Mouse (Mus musculus): ENCODE data around the gene Npb.
A peak's percentile ranks its signal among the peaks of the same experiment; 100 is the strongest.
"Not testable (repeated sequence)": the region's sequence is repeated elsewhere in the genome, so short reads cannot be mapped to it uniquely, and the experiment has no call there.

The Npb gene

DNA sequence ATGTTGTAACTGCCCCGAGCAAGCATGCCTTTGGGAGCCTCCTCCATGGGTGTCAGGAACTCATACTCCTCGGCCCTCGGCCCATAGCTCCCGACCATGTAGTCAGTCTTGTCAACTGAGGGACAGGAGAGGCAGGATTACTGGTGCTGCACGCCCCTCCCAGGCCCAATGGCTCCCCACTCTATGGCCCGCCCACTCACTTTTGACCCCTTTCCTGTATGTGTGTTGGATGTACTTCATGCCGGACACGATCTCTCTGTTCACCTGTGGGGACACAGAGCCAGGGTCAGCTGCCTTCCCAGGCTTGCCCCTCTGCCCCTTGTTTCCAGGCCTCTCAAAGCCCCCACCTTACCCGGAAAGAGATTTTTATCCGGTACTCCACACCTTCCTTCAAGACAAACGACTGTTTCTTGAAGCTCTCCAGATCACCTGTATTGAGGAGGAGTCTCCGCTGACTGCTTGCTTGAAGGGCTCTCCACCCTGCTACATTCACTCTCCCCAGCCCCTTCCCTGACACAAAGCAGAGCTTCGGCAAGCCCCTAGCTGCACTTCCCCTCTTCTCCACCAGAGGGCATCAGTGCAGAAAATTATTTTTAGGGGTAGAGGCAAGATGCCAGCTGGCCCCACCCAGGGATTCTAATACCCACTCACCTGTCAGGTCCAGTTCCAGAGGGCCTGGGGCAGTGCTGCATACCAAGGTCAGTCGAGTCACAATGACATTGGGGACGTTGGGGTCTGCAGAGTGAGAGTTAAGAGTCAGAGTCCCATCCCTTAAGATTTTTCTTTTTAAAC, 28.8 kb upstream of the Npb start:
- peak; percentile 77 to 85 for DNase-seq (ENCODE audit: low spot score in 2 of 2)

DNA sequence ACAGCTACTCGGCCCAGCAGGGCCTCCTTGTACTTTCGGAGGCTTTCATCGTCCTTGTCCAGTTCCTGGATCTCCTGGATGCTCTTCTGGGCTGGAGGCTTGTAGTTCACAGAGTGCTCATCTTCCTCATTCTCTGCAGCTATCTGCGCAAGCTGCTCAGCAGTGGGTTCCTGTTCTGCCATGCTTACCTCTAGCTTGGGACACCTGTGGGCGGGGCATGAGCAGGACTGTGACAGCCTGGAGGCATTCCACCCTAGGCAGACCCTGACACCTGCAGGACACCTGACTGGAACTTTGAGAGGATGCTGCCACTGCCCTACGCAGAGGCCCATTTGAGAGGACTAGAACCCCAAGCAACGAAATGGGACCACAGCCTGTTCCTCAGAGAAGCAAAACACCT, 28.1 kb upstream of the Npb start:
- DNase-seq (ENCODE audit: low spot score in 2 of 2) = peak in 1 of 2 experiments; percentile 27

DNA sequence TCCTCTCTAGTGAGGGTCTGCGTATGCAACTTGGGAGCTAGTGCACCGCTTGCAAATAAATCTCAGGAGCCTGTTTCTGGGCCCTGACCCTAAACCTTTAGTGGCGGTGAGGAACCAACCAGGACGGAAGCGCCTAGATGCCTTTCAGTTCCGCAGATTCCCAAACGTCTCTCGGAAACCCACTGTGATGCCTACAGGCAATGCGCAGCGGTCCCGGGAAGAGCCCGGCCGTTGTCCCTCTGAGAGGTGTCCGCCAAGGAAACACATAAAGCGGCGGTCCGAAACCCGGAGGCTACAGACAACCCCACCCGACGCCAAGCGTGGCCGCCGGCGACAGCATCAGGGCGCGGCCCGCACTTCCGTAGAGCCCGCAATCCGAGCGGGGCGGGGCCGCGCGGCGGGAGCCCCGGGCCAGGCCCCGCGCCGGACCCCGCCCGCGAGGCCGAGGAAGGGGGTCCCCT, 27.4 kb upstream of the Npb start:
- DNase-seq (ENCODE audit: low spot score in 2 of 2) = peak; percentile 31 to 38

DNA sequence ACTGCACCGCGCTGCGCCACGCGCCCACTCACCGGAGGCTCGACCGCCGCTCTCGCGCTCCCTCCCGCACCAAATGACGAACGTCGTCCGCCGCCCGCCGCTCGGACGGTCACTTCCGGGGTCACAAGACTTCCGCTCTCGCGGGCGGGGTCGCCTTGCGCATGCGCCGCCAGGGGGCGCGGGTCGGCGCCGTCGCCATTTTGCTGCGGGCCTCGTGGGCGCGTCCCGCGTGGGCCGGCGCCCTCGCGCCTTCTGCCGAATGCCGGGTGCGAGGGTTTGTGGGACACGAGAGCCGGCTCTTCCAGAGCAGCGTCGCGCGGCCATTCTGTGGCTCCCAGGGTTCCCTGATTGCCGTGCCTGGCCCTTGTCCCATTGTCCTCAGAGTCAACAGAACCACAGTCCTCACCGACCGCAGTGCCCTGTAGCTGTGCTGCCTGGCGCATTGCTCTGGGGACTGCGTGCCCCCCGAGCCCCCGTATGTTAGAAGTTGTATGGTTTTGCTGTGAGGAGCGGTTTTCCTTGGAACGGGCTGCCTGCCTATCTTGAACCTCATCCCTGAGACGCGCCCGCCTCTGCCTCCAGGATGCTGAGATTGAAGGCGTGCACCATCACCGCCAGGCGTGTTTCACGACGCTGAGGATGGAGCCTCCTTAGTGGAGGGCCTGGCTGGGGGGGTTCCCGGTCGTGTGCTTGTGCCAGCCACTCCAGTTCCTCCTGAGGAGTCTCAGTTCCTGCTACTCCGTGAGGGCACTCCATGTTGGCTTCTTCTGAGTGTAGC, 26.6 kb upstream of the Npb start, which contains the start of gene Arhgdia:
Gene Arhgdia (minus strand): TSS at position 135 of the 778 bp plus-strand sequence.
- DNase-seq (ENCODE audit: low spot score in 2 of 2) = peak; percentile 84 to 87

DNA sequence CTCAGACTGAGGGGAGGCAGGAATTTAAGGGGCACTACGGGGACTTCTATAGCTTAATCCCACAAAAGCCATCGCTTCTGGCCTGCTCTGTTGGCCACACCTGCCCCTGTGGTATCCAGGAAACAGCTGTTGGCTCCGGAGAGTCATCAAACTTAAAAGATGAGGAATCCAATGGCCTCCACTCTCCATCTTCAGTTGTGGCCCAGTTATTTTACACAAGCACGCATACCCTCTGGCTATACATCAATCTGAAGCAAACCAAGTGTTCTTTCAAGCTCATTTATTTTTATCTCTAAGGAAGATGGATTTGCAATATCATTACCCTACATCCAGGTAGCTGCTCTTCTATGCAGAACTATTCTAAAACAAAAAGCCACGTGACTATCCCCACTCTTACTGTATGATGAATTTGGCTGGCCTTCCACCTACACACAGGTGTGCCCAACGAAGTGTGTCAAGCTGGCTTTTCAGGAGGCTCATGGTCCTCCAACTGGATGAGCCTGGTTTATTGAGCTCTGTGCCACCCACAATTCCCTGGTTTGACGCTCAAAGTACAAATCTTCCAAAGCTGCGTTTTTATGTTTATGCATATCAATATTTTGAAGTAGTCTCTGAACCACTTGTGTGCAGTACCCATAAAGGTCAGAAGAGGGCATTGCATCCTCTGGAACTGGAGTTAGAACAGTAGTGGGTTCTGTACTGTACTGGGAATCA, 25.9 kb upstream of the Npb start:
- peak; percentile 56 to 69 for DNase-seq (ENCODE audit: low spot score in 2 of 2)

DNA sequence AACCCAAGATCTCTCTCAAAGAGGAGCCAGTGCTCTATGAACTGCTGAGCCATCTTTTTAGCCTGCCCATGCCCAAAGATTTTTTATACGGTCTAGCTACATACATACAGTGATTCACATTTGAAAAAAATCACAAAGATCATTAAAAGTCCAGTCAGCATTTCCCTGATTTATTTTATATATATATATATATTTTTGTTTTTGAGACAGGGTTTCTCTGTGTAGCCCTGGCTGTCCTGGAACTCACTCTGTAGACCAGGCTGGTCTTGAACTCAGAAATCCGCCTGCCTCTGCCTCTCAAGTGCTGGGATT, 25.3 kb upstream of the Npb start:
- not testable (repeated sequence) for DNase-seq (ENCODE audit: low spot score in 2 of 2)

DNA sequence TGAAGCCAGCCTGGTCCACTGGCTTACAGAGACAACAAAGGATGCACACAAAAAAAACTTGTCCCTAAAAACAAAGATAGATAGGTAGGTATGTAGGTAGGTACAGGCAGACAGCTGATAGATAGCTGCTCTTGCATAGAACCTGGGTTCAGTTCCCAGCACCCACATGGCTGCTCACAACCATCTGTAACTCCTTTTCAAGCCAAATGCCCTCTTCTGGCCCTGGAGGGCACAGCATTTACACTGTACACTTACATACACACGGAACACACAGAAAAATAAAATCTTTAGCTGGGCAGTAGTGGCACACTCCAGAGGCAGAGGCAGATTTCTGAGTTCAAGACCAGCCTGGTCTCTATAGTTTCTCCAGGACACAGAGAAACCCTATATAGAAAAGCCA, 24.3 kb upstream of the Npb start:
- no peak for DNase-seq (ENCODE audit: low spot score in 2 of 2)

DNA sequence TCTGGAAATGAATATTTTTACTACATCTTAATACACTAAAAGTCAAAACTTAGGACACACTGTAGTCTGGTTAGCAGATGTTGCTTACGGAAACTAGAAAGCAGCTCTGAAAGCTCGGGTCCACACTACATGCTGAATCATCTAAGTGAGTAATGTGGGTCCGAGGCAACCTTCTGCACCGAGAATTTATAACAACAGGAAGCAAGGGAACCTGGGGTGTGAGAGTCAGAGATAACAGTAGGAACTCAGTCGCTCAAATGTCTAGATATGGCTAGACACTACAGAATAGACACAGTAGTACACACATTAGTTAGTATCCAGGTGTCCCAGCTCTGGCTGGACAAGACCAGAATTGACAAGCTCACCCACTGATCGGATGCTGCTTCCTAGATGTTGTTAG, 19.7 kb upstream of the Npb start:
- no peak for DNase-seq (ENCODE audit: low spot score in 2 of 2)

DNA sequence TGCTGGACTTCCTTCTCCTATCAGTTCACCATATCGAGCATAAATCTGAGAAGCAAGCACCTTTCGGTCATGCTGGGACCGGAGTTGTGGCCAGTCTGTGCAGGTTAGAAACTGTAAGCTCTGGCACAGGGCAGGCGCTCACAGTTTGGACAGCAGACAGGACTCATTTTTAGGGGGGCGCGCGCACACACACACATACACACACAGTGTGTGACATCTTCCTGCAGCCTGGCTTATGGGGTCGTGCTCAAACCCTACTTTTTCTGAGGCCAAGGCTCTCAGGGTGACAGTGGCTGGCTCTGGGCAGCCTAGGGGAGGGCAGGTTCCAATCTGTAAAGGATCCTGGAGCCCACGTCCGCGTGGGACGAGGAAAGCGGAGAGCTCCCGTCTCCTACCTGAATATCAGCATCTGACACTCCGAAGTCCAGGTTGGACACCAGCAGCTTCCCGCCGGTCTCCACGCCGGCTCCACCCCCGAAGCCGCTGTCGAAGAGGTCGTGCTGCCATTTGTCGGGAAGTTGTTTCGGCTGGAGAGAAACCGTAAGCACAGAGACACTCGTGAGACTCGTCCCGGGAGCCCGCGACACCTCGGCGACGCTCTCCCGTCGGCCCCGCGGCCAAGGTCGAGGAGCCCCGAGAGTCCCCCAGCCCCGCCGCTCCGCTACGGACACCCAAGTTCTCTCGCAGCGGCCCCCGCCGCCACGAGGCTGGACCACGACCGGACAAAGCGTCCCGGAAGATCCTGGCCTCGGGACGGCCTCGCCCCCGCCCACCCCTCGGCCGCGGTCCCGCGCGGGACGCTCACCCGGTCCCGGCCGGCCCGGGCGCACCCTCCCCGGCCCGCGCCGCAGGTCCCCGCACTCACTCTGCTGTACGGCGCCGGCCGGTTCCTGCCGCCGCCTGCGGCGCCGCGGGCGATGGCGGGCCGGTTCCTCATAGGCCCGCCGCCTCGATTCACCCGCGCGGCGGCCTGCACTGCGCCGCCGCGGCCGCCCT, 10.7 kb upstream of the Npb start:
- no peak for DNase-seq (ENCODE audit: low spot score in 2 of 2)

DNA sequence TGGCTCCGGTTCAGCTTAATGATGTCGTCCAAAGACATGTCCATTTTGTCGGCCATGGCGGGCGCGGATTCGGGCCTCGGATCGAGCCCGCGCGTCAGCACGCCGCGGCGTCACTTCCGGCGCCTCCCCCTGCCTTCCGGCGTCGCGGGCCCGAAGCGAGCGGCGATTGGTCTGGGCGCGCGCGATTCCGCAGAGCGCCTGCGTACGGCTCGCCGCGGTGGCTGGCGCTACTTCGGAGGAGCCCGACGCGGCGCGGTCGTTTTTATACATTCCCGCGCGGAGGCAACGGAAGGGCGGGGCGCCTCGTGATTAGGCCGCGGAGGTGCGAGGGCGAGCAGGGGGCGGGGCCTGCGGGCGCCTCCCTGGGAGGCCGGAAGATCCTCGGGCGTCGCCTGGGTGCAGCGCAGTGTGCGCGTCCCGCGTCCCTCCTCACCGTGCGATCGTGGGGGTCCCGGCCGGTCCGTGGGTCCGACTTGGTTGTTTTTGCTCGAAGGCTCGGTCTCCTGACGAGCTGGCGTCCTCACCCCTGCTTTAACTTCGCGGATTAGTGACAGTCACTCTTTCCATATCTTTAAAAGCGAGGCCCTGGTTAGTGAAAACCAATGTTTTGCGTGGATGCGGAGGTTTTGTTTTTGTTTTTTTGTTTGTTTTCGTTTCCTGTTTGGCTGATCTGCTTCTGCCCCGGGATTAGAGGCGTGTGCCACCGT, 9.8 kb upstream of the Npb start, which contains the start of the genes Alyref and Anapc11:
Gene Alyref (minus strand): TSS at position 83 of the 707 bp plus-strand sequence.
Gene Anapc11 (plus strand): TSS at position 139 of the 707 bp plus-strand sequence.
- DNase-seq (ENCODE audit: low spot score in 2 of 2) = peak; percentile 90 to 93

DNA sequence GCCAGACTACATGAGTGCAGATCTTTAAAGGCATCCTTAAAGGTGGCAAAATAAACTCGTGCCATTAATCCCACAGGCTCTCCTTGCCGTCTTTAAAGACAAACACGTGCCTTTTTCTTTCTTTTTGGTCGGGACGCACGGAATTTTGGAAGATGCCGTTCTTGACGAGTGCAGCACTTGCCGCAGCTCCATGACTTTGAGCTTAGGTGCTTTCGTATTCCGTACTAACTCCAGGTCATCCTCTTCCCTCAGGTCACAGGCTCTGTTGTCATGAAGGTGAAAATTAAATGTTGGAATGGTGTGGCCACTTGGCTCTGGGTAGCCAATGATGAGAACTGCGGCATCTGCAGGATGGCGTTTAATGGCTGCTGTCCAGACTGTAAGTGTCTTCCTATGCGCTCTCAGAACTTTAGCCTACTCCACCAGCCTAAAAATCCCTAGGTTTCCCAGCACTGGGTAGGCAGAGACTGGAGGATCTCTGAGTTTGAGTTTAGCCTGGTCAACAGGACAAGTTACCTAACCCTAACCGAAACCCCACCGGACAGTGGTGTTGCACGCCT, 9.2 kb upstream of the Npb start:
- no peak for DNase-seq (ENCODE audit: low spot score in 2 of 2)

DNA sequence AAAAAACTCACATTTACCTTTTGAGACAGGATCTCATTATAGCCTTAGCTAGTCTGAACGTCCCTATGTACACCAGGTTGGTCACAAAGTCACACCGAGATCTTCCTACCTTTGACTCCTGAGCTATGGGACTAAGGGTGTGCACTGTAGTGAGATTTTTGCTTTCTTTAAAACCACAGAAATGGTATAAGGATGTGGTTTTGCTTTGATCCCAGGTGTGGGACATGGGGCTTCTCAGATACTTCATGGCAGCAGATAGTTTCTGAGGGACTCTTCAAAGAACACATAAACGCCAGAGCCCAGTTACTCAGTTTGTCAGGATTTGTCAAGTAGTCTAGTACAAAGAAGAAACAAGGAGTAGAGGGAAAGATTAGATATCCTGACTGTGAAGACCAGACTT, 7.6 kb upstream of the Npb start:
- DNase-seq (ENCODE audit: low spot score in 2 of 2) = no peak

DNA sequence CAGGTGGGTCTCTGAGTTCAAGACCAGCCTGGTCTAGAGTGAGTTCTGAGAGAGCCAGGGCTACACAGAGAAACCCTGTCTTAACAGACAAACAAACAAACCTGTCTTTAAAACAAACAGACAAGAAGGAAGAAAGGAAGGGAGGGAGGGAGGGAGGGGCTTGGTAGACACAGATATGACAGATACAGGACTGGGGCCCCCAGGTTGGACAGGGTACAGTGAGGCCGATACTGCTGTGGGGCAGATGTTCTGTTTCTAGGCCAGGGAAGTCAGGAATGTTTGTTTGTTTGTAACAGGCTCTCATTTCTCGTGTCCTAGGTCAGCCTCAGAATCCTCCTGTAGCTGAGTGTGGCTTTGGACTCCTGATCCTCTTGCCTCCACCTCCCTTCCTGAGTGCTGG, 4.7 kb upstream of the Npb start:
- DNase-seq (ENCODE audit: low spot score in 2 of 2) = no peak

DNA sequence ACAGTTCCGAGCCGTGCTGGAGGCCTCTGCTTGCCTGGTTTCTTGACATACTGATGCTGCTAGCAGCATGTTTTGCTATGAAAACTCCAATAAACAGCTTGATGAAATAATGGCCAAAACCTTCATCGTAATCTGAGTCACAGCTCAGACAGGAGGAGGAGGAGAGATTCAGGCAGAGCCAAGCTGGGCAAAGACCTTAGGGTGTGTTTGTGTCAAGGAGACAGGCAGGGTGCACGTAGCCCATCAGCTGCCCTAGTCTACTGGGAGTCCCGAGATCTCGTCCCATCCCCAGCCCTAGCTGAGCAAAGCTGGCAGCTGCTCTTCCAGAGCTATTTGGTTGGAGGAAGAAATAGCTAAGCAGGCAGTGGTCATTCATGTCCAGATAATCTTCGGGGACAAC, 2.6 kb upstream of the Npb start:
- DNase-seq (ENCODE audit: low spot score in 2 of 2) = no peak

DNA sequence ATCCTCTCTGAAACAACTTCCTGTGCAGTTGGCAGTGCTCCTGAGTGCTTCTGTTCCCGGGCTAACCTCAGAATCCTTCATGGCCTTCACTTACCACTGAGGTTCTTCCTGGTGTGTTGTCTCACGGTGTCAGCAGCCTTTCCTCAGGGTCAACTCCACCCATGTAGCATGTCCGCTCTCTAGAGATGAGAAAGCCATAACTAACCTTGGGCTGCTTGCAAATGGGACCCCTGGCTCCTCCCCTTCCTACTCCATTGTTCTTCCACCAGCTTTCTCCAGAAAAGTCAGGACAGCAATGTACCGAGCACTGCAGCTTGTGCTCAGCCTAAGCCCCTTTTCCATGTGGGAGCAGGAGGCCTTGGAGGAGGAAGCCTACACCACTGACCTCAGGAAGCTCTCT, 1.5 kb upstream of the Npb start:
- no peak for DNase-seq (ENCODE audit: low spot score in 2 of 2)

DNA sequence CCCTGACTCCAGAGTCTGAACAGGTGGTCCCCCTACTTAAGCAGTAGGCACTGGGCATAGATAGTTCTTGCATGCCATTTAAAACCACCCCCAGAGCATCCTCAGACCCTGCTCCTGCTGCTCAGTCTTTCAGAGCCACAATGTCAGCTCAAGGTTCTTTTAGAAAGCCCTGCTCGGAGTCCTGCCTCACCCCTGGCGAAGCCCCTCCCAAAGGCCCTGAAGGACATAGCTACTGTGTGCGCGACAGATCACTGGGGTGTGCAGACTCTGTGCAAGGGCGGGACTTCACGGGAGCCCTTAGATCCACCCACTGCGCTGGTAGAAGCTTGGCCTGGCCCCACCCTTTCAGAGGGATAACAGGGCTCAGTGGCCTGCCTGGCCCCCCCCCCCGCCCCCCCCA, 973 bp downstream of the Npb start:
- DNase-seq (ENCODE audit: low spot score in 2 of 2) = no peak

DNA sequence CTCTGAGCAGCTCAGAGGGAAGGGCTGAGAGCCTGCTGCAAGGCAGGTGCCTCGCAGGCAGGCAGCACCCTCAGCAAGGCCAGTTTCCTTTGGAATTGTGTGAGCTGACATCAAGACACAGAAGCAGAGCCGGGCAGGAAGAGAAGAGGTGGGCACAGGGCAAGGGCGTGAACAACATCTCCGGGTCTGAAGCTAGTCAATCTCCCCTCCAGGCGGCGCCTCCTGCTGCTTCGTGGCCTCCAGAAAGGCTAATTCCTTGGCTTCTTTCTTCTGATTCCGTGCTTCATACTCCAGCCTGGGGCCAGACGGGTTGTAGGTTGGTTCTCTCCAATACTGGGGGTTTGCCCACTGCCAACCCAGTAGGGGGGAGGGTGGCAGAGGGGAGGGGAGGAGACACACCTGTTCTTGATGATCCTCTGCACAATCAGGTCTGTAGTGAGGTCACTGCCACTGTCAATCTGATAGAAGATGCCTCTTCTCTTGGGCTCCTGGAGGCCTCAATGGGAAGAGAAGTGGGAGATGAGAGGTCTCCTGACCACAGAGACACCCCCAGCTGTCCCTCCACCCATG, 2.3 kb downstream of the Npb start:
- no peak for DNase-seq (ENCODE audit: low spot score in 2 of 2)

DNA sequence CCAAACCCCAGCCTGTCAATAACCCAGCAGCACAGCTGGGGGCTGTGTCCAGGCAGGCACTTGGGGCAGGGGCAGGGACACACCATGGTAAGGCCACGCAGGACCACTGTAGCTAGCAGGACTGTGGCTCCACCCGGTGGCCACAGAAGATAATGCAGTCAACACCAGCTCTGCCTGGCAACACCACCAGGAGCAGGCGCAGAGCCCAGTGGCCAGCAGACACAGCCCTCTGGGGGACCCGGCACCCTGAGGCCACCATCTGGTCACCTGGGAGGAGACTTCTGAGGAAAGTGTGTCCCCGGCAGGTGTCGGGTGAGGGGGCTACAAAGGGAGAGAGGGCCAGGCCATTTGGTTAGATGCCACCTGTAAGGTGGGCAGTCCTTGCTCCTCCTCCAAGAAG, 4.5 kb downstream of the Npb start:
- DNase-seq (ENCODE audit: low spot score in 2 of 2) = peak; percentile 62 to 74

DNA sequence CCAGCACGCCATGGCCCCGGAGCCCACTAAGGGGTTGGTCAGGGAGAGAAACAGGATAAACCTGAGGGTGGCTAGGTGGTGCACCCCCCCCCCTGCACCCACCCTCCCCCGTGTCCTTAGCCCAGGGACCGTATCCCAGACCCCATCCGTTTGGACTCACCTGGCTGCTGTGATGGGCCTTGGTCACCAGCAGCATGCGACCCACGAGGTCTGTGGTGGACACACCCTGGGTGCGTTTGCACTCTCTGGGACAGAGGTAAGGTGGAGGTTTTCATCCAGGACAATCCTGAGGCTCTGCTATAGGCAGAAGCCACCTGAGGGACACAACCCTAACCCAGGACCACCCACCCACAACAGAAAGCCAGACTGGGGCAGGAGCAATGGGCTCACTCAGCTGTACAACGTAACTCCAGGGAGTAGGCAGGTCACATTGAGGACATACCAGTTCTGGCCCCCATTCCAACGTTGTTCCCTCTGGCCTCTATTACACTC, 5.2 kb downstream of the Npb start:
- DNase-seq (ENCODE audit: low spot score in 2 of 2) = no peak

DNA sequence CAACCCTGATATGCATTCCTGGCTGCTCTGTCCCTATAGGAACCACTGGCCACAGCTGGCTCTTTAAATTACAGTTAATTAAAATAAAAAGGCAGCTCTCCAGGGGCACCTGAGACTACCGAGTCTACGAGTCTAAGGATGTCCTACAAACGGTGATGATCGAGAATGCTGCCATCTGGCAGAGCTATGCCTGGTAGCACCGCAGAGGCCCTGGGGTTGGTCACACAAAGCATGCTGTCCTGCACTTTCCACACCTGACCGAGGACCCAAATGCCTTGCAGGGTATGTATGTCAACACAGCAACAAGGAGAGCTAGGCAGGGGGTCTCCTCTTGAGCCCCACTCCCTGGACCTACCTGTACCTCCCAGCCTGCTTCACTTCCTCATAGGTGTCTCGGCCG, 5.7 kb downstream of the Npb start:
- no peak for DNase-seq (ENCODE audit: low spot score in 2 of 2)
